Mouse (Mus musculus): ENCODE measurements around the gene H2-Ob.

DNA sequence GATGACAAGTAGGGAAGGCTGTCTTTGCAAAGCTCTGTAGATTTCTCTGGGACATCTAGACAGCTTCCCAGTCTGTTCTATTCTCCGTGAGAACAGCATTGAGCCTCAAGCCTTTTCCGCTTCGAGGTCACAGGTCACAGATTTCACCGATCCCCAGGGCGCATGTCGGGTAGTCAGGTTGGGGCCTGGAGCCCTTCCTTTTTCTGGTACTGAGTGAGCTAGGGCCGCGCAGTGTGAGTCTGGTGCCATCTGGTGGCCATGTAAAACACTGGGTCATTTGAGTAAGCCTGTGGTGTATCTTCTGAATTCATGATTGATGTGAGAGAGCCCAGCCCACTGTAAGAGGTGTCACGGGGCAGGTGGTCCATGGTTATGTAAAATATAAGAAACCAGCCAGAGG is 3.8 kb upstream of the H2-Ob start:
- TF ChIP-seq POLR2A (IDR thresholded peaks at IDR 0.05; ENCODE audit: insufficient read depth, low read length): no peak
- peak; percentile 68 for TF ChIP-seq CTCF (IDR thresholded peaks at IDR 0.05; ENCODE audit: low read depth, low read length)
